Comparison of ENCODE assay signal across 8 mouse cellular contexts in the genomic region with DNA sequence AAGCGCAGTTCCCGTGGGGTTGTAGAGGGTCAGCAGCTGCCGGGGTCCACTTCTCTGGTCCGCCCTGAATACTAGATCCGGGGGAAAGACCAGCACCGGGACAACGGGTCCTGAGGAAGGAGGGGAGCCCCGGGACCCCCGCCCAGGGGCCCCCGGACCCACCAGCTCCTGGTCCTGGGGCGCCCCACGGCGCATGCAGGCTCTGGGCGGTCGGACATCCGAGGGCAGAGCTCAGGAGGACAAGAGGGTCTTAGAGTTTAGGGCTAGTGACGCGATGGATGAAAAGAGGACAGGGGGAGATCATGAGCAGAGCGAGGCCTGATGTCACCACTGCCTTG. TPM values are rescaled to one million over a fixed set of nuclear protein-coding genes. Genes with fewer than 3 reads are reported as not detected.
DNase-seq lines count a peak whose midpoint lies in the region; ATAC-seq and TF ChIP-seq lines count a peak whose summit lies in the region.

No protein-coding gene starts in this region.

- peak overlapping the region; percentile 95 for H3K4me2 ChIP-seq in lung, embryonic 16.5 days (ENCODE audit: low read depth, low read length)
- H3K4me2 ChIP-seq in limb, embryonic 14.5 days (replicated peaks; ENCODE audit: low read depth, low read length, severe bottlenecking), result peak overlapping the region; percentile 95

- ATAC-seq in lung, embryonic 16.5 days (ENCODE audit: low read depth), result peak; percentile 6
- ATAC-seq in limb, embryonic 14.5 days (ENCODE audit: low FRiP score, low read depth), result no peak; the same call in 1 of the 2 replicates

- H3K9me3 ChIP-seq in lung, embryonic 16.5 days (ENCODE audit: control insufficient read depth, low read length), result no peaks in the 10 kb centered on the region
- peaks cover 3% of the 10 kb centered on the region; the same call in 1 of the 2 replicates for H3K9me3 ChIP-seq in erythroblast, embryonic 14.5 days (ENCODE audit: control insufficient read depth, low read length)
- H3K9me3 ChIP-seq in limb, embryonic 14.5 days (ENCODE audit: control insufficient read depth, low read length), result no peaks in the 10 kb centered on the region

- no peaks in the 10 kb centered on the region for H3K27me3 ChIP-seq in lung, embryonic 16.5 days (ENCODE audit: control insufficient read depth, insufficient read depth, low read depth, low read length)
- no peaks in the 10 kb centered on the region for H3K27me3 ChIP-seq in erythroblast, embryonic 14.5 days (ENCODE audit: control insufficient read depth)
- H3K27me3 ChIP-seq in limb, embryonic 14.5 days (ENCODE audit: control insufficient read depth, insufficient read depth, low read length), result no peaks in the 10 kb centered on the region
- no peaks in the 10 kb centered on the region for H3K27me3 ChIP-seq in small intestine, adult 2 months (ENCODE audit: control insufficient read depth, insufficient read depth, low read length)

- no peak for TF ChIP-seq POLR2A in limb, embryonic 14.5 days (IDR thresholded peaks at IDR 0.05; ENCODE audit: borderline replicate concordance, extremely low read depth, insufficient read depth, insufficient read length)
- TF ChIP-seq POLR2A in small intestine, adult 2 months (IDR thresholded peaks at IDR 0.05; ENCODE audit: low read depth, low read length), result no peak

- DNase-seq in lung, postnatal 14 days, result no peak
- DNase-seq in limb, embryonic 14.5 days (ENCODE audit: low spot score), result no peak
- DNase-seq in spleen, postnatal 4 days (ENCODE audit: low spot score in 2 of 2), result no peak
- DNase-seq in natural killer cell, adult 2 months (ENCODE audit: low spot score in 2 of 2), result no peak
- no peak for DNase-seq in adrenal gland, adult 18-20 months (ENCODE audit: low spot score in 2 of 2)

- WGBS in lung, embryonic 16.5 days, result under 1% methylated on average over 19 of the region's 19 CpGs
- WGBS in limb, embryonic 14.5 days, result 2% methylated on average over 16 of the region's 19 CpGs
- WGBS in small intestine, adult 2 months, result 2% methylated on average over 19 of the region's 19 CpGs

- peak overlapping the region; percentile 37; the same call in 1 of the 2 replicates for H3K27ac ChIP-seq in lung, embryonic 16.5 days (ENCODE audit: low read length)
- H3K27ac ChIP-seq in limb, embryonic 14.5 days (replicated peaks; ENCODE audit: low read depth, low read length), result peak overlapping the region; percentile 59
- no peak overlapping the region; the same call in 1 of the 2 replicates for H3K27ac ChIP-seq in small intestine, adult 2 months (ENCODE audit: insufficient read depth, low read depth, low read length)

- peak overlapping the region; percentile 93 for H3K9ac ChIP-seq in lung, embryonic 16.5 days (ENCODE audit: low read length)
- peak overlapping the region; percentile 79 for H3K9ac ChIP-seq in limb, embryonic 14.5 days (ENCODE audit: low read depth, low read length, severe bottlenecking)

- TF ChIP-seq CTCF in small intestine, adult 2 months (IDR thresholded peaks at IDR 0.05; ENCODE audit: extremely low read depth, insufficient read length, insufficient replicate concordance, low read depth, low read length), result no peak

- no peaks in the 10 kb centered on the region for H3K36me3 ChIP-seq in lung, embryonic 16.5 days (ENCODE audit: control insufficient read depth, insufficient read depth, low read length)
- H3K36me3 ChIP-seq in erythroblast, embryonic 14.5 days (ENCODE audit: control insufficient read depth), result peaks cover 27% of the 10 kb centered on the region
- peaks cover 13% of the 10 kb centered on the region; the same call in 1 of the 2 replicates for H3K36me3 ChIP-seq in limb, embryonic 14.5 days (ENCODE audit: control insufficient read depth, insufficient read depth, low read length)
- H3K36me3 ChIP-seq in small intestine, adult 2 months (ENCODE audit: control insufficient read depth, insufficient read depth, low read length), result peaks cover under 1% of the 10 kb centered on the region; the same call in 1 of the 2 replicates

- peak overlapping the region; percentile 78 for H3K4me3 ChIP-seq in lung, embryonic 16.5 days (ENCODE audit: low read length)
- peak overlapping the region; percentile 69 for H3K4me3 ChIP-seq in erythroblast, embryonic 14.5 days (replicated peaks)
- peak overlapping the region; percentile 78 for H3K4me3 ChIP-seq in limb, embryonic 14.5 days (replicated peaks; ENCODE audit: low read length)
- H3K4me3 ChIP-seq in small intestine, adult 2 months (ENCODE audit: low read depth, low read length), result peak overlapping the region; percentile 87

- H3K4me1 ChIP-seq in lung, embryonic 16.5 days (replicated peaks; ENCODE audit: control insufficient read depth, insufficient read depth, low read length), result peaks cover 19% of the 10 kb centered on the region
- H3K4me1 ChIP-seq in erythroblast, embryonic 14.5 days (ENCODE audit: control insufficient read depth), result peaks cover 74% of the 10 kb centered on the region
- peaks cover 20% of the 10 kb centered on the region for H3K4me1 ChIP-seq in limb, embryonic 14.5 days (ENCODE audit: control insufficient read depth, insufficient read depth, low read length)
- peaks cover 13% of the 10 kb centered on the region for H3K4me1 ChIP-seq in small intestine, adult 2 months (ENCODE audit: control insufficient read depth, insufficient read depth, insufficient read length, low read length)

RNA-seq across cellular contexts. Expression of a gene that starts 0.6 kb away (rescaled TPM):
- 30.4 and 30.7 TPM in 2 replicates for polyA plus RNA-seq in lung, embryonic 16.5 days (2015; fragmentation: Nextera tagmentation; extraction: Ambion mirVana)
- polyA plus RNA-seq in erythroblast, embryonic 14.5 days (2012), result 105 and 109 TPM in 2 replicates
- 68.2 and 103 TPM in 2 replicates for polyA plus RNA-seq in limb, embryonic 14.5 days (2012; rRNA removed)
- polyA plus RNA-seq in limb, embryonic 14.5 days (2014; fragmentation: Nextera tagmentation; extraction: Ambion mirVana), result 49.4 and 52.5 TPM in 2 replicates
- 89.7 and 164 TPM in 2 replicates for polyA plus RNA-seq in small intestine, adult 2 months (2012; rRNA removed)
- 10 to 100 TPM; 41.3 to 43.6 TPM for total RNA-seq in adrenal gland, adult 18-20 months (2021)

RNA-seq across cellular contexts. Expression of a gene that starts 13.3 kb away (rescaled TPM):
- polyA plus RNA-seq in lung, embryonic 16.5 days (2015; fragmentation: Nextera tagmentation; extraction: Ambion mirVana), result 119 and 123 TPM in 2 replicates
- polyA plus RNA-seq in erythroblast, embryonic 14.5 days (2012), result 0.10 and 0.22 TPM in 2 replicates
- 267 and 329 TPM in 2 replicates for polyA plus RNA-seq in limb, embryonic 14.5 days (2012; rRNA removed)
- 223 and 227 TPM in 2 replicates for polyA plus RNA-seq in limb, embryonic 14.5 days (2014; fragmentation: Nextera tagmentation; extraction: Ambion mirVana)
- polyA plus RNA-seq in small intestine, adult 2 months (2012; rRNA removed), result 30.4 and 31.1 TPM in 2 replicates
- total RNA-seq in adrenal gland, adult 18-20 months (2021), result 100 to 1,000 TPM; 667 to 880 TPM

RNA-seq across cellular contexts. Expression of a gene that starts 28.6 kb away (rescaled TPM):
- polyA plus RNA-seq in lung, embryonic 16.5 days (2015; fragmentation: Nextera tagmentation; extraction: Ambion mirVana), result 0.13 and 0.15 TPM in 2 replicates
- not detected in 2 replicates for polyA plus RNA-seq in erythroblast, embryonic 14.5 days (2012)
- polyA plus RNA-seq in limb, embryonic 14.5 days (2012; rRNA removed), result 0.24 and 0.28 TPM in 2 replicates
- polyA plus RNA-seq in limb, embryonic 14.5 days (2014; fragmentation: Nextera tagmentation; extraction: Ambion mirVana), result 0.12 and 0.15 TPM in 2 replicates
- polyA plus RNA-seq in small intestine, adult 2 months (2012; rRNA removed), result 0.08 and 0.19 TPM in 2 replicates
- 1 to 10 TPM in 1 of 2 experiments, under 1 TPM in 1; 0.93 to 1.3 TPM for total RNA-seq in adrenal gland, adult 18-20 months (2021)

RNA-seq across cellular contexts. Expression of a gene that starts 28.7 kb away (rescaled TPM):
- 34.2 and 42.6 TPM in 2 replicates for polyA plus RNA-seq in lung, embryonic 16.5 days (2015; fragmentation: Nextera tagmentation; extraction: Ambion mirVana)
- polyA plus RNA-seq in erythroblast, embryonic 14.5 days (2012), result 6.3 and 7.1 TPM in 2 replicates
- 25.0 and 33.5 TPM in 2 replicates for polyA plus RNA-seq in limb, embryonic 14.5 days (2012; rRNA removed)
- 36.7 and 37.1 TPM in 2 replicates for polyA plus RNA-seq in limb, embryonic 14.5 days (2014; fragmentation: Nextera tagmentation; extraction: Ambion mirVana)
- 38.4 and 54.1 TPM in 2 replicates for polyA plus RNA-seq in small intestine, adult 2 months (2012; rRNA removed)
- total RNA-seq in adrenal gland, adult 18-20 months (2021), result 10 to 100 TPM; 30.3 to 32.7 TPM

RNA-seq across cellular contexts. Expression of a gene that starts 28.7 kb away (rescaled TPM):
- 14.8 and 18.1 TPM in 2 replicates for polyA plus RNA-seq in lung, embryonic 16.5 days (2015; fragmentation: Nextera tagmentation; extraction: Ambion mirVana)
- 3.8 and 3.9 TPM in 2 replicates for polyA plus RNA-seq in erythroblast, embryonic 14.5 days (2012)
- 16.7 and 16.8 TPM in 2 replicates for polyA plus RNA-seq in limb, embryonic 14.5 days (2012; rRNA removed)
- polyA plus RNA-seq in limb, embryonic 14.5 days (2014; fragmentation: Nextera tagmentation; extraction: Ambion mirVana), result 7.4 and 10.4 TPM in 2 replicates
- 19.1 and 29.0 TPM in 2 replicates for polyA plus RNA-seq in small intestine, adult 2 months (2012; rRNA removed)
- 10 to 100 TPM; 10.7 to 11.3 TPM for total RNA-seq in adrenal gland, adult 18-20 months (2021)

Comparison
In these comparisons a context has a peak if more than half of its experiments do, and no peak if none do; other contexts are left out.
1. RNA of a gene that starts 13.3 kb away (polyA plus RNA-seq): 223 to 329 TPM in limb, embryonic 14.5 days, 119 to 123 TPM in lung, embryonic 16.5 days and 30.4 to 31.1 TPM in small intestine, adult 2 months; 0.10 to 0.22 TPM in erythroblast, embryonic 14.5 days; every median in the first group is over 10 times any median in the second.
2. Peak in every context shown above with its lines, with median percentiles within 50 percentile points of each other: H3K4me3 ChIP-seq.